Mouse (Mus musculus) embryo, embryonic 11.5 days (tissue): Measurements from ENCODE around the gene Rnase1.
"Not testable (repeated sequence)": the region's sequence is repeated elsewhere in the genome, so short reads cannot be mapped to it uniquely, and the experiment has no call there.

Experiments used
- DNase-seq: peaks from one replicate; pipeline ENCODE4 v3.0.0-alpha.2; 2012; ENCODE audit warnings: low read depth, low spot score

Gene Rnase1

DNA sequence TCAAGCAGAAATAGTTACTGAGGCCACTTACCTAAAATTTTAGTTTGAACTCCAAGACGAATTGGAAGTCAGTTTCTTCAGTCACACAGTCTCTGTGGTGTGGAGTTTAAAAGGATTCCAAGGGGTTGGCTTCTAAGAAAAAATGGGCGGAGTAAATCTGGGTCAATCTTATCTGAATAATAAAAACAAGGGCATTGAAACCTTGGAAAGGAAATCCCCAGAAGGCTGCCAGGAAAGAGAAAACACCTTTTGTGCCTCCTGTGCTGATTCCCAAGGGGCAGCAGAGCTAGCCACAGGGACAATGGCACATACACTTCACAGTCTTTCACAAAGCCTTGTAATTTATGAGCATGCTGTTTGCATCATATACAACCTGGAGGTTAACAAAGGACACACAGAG is at the start of gene Rnase1:
Rnase1 (minus strand) TSS at position 101 of the 400 bp plus-strand sequence.
- no peak for DNase-seq

DNA sequence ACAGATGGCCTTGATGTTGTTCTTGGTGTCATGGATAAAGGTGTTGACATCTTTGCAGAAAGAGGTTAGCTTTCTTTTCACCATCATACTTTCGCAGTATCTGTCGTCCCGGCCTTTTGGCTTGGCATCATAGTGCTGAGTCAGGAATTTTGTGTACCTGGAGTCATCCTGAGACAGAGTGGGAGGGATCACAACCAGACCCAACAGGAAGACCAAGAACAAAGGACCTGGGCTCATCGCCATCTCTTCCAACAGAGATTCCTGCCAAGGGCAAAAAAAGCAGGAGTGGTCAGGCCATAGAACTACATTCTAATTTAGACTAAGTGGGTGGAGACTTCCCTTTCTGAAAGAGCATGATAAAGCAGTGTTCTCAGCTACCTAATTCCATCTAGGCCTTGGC is 49.1 kb upstream of the Rnase1 start:
- DNase-seq, result no peak

DNA sequence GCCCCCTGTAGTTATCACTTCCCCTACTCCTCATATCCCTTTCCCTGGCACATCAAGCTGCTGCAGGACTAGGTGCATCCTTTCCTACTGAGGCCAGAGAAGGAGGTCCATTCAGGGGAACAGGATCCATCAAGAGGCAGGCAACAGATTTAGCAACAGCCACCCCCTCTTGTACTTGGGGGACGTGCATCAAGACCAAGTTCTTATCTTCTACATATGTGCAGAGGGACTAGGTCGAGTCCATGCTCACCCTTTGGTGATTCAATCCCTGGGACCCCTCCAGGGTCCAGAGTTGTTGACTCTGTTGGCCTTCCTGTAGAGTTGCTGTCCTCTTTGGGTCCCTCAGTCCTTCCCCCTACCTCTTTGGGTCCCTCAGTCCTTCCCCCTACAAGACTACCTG is 34.5 kb upstream of the Rnase1 start:
- not testable (repeated sequence) for DNase-seq

DNA sequence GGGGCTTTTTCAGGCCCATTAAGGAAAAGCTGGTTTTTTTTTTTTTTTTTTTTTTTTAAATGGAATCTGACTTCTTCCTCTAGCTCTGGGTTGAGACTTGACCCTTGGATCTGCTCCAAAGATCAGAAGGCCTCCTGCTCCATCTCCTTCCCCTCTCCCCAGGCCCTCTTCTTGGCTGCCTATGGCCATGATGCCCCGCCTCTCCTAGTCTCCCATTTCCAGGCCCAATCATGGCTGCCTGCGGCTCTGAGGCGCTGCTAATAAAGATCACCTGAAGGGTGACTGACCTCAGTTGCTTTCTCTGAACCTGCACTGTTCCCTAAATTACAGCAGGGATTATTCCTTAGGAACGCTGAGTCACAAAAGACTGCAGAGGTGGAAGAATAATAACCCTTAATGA is 27.3 kb upstream of the Rnase1 start:
- no peak for DNase-seq

DNA sequence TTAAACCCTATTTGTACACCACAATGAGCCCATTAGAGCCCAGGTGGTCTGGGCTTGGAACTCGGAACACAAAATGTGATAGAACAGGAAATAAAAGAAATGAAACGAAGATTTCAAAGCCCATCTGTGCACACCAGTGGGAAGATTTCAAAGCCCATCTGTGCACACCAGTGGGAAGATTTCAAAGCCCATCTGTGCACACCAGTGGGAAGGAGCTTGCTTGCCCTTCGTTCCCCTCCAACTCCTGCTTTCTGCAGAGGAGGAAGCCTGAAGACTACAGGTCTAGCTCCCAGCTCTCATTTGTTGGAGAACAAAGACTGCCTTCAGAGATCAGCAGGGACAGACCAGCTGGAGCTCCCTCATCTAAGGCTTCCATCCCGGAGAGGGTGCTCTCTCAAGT is 26.4 kb upstream of the Rnase1 start:
- not testable (repeated sequence) for DNase-seq

DNA sequence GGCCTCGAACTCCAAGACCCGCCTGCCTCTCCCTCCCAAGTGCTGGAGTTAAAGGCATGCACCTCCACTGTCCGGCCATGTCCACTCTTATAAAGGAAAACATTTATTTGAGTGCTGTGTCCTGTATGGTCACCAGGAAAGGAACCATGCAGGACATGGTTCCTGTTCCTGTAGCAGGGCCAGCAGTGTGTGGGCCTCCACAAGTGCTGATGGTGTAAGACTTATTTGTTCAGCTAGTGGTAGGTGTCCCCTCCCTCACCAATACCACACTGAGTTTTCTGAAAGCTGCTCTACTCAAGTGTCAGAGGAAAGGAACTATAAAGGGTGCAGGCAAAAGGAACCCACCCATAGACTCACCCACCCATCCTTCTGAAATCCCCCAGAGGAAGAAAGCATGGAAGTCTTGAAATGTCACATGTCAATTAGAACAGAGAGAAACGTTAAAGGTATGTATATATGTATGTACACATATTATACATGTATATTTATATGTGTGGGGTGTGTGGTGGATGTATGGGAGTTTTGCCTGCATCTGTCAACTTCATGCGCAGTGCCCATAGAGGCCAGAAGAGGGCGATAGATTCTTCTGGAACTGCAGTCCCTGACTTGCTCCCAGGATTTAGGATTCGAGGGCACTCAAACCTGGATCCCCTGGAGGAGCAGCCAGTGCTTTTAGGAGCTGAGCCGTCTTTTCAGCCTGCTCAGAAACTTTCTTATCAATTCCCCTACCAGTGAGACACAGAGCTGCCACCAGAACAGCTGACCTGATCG is 25.7 kb upstream of the Rnase1 start:
- not testable (repeated sequence) for DNase-seq

DNA sequence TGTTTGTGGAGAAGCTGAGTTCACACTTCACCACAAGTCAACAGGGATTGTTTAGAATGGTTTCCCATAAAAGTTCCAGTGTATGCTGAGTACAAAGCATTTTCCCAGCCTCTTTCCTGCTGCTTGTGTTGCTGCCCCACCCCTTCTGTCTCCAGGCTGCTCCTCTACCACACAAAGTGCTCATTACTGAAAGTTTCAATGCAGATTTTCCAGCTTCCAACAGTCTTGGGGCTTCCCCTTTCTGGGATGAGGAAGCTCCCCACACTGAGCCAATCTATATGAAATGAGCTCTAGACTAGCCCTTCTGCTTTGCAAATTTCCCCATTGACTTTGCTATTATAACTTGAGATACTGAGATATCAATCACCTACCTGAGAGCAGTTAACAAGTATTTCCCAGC is 19.5 kb upstream of the Rnase1 start:
- DNase-seq, result no peak

DNA sequence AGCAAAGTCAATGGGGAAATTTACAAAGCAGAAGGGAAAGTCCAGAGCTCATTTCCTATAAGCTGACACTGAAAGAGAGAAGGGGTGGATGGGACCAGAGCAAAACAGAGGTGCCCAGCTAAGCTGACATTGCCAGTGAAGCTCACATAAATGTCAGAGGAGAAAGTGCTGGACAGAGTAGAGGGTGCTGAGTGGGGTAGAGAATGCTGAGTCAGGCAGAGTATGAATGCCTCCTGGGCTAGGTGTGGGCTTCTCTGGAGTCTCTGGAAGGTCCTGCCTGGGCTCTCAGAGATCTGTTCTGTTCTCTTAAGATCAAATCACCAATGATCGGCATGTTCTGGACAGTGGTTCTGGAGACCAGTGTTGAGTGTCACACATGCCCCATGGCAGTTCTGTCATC is 18.9 kb upstream of the Rnase1 start:
- no peak for DNase-seq

DNA sequence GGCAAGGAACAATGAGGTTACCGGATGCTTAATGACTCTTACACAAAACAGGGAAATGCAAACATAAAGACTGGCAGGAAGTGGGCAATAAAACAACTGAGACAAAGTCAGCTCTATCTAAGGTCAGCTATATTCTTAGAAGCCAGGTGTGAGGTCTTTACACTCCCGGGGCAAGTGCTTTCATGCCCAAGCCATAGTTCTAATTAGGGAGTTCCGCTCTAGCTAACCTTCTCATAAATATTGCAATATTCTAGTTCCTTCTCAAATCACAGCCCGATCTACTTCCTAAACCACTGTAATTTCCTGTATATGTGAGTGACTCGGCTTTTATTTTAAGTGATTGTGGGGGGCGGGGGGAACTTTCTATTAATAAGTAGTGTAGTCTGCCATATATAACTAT is 16.7 kb upstream of the Rnase1 start:
- not testable (repeated sequence) for DNase-seq

DNA sequence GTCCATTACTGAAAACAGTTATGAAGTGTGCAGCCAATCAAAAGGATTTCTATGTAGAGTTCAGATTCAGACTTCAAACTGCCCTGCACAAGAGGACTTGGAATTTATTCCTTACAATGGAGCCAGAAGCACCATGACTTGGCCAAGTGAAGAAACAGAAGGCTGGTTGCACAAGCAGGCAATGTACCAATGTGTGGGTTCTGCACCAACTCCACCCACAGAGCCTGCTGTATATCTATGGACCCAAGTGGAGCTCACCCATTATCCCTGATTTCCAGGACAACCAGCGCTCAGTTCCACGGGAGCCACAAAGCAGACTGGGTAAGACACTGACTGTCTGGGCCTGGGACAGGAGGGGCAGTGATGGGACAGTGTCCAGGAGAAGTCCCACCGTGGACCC is 15.4 kb upstream of the Rnase1 start, which contains the start of gene Rnase2b:
Rnase2b (plus strand) TSS at position 285 of the 400 bp plus-strand sequence.
- not testable (repeated sequence) for DNase-seq

DNA sequence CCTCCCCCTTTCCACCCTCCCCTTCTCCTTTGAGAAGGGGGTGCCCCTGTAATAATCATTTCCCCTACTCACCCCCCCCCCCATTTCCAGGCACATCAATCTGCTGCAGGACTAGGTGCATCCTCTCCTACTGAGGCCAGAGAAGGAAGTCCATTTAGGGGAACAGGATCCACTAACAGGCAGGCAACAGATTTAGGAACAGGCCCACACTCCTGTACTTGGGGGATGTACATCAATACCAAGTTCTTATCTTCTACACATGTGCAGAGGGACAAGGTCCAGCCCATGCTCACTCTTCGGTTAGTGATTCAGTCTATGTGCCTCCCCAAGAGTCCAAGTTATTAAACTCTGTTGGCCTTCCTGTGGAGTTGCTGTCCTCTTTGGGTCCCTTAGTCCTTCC is 10.5 kb upstream of the Rnase1 start:
- DNase-seq, result no peak

DNA sequence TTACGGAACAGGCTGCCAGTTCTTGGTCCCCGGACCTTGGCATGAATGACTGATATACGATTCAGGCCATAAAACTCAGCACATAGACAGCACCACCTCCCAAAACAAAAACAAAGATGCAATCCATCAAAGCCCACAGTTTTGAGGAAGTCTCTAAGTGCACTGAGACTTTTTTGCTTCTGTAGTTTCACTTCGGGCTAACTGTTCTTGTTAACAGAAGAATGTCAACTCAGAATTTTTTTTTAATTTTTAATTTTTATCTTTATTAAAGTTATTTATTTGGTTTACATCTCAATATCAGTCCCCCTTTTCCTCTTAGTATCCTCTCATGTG is 10.1 kb upstream of the Rnase1 start:
- DNase-seq, result no peak

DNA sequence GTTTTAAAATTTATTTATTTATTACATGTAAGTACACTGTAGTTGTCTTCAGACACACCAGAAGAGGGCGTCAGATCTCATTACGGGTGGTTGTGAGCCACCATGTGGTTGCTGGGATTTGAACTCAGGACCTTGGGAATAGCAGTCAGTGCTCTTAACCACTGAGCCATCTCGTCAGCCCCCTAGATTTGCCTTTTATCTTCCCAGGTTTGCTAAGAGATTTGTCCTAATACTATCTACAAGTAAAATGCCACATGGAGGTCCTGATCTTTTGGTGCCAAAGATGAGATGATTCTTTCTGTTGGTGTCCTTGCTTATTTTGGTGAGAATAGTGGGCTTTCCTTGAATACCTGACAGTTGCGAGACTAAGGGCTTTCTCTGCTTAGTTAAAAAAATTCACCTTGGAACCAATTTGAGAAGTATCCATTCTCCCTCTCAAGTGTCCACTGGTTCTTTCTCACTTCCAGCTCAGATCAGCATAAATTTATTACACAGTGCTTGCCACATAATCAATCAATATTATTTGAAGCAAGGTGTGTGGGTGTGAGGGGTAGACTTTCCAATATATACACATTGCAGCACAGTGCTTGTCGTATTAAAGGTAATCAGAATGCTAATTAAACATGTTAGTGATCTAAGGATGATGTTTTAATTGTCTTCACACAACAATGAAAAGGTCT is 9.6 kb upstream of the Rnase1 start:
- DNase-seq, result no peak

DNA sequence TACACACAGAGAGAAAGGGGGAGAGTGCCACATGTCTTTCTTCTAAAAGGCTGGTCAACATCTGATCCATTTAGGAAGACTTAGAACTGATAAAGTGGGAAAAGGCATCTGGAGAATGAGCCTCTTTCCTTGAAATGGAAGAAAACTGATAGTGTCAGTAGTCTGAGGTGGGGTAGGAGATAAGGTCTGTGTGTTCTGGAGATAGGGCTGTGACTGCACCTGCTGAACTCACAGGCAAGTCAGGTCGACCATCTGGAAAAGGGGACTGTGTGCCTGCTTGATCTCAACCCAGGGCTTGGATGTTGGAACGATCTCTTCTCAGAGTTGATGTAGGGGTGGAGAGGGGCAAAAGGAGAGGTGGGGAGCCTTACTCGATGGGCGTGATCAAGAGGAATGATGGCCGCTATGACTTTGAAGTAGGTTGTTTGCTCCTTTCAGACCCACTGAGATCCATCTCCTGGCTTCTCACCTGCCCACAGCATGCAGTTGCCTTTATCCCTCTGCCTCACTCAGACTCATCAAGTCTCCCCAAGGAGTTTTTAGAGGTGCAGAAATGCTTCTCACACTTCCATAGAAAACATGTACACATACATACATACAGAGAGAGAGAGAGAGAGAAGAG is 5.8 kb upstream of the Rnase1 start:
- no peak for DNase-seq

DNA sequence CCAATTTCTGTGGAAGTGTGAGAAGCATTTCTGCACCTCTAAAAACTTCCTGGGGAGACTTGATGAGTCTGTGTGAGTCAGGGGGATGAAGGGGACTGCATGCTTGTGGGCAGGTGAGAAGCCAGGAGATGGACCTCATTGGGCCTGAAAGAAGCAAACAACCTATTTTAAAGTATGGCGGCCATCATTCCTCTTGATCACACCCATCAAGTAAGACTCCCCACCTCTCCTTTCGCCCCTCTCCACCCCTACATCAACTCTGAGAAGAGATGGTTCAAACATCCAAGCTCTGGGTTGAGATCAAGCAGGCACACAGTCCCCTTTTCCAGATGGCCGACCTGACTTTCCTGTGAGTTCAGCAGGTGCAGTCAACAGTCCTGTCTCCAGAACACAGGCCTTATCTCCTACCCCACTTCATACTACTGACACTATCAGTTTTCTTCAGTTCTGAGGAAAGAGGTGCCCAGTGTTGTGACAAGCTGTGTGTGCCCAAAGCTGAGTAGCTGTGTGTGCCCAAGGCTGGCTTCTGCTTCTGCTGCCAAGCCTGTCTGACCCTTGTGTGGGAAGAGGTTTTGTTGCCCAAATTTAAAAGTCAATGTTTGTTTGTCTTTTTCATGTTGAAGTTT is 3.7 kb upstream of the Rnase1 start:
- no peak for DNase-seq

DNA sequence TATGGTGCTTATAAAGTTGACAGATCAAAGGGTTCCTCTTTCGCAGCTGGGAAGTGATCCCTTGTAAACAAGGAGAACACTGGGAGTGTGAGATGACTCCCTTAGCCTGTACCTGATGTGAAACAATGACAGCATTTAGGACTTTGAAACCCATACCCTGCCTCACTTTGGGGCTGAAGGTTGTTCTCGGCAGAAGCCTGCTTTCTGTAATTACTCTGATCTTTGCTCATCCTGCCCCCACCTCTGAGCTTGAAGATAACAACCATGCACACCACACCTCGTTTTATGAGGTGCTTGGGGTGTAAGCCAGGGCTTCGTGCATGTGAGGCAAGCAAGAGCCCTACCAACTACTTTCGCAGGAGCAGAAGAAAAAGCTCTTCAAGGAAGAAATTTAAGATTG is 2.6 kb upstream of the Rnase1 start:
- DNase-seq, result no peak

DNA sequence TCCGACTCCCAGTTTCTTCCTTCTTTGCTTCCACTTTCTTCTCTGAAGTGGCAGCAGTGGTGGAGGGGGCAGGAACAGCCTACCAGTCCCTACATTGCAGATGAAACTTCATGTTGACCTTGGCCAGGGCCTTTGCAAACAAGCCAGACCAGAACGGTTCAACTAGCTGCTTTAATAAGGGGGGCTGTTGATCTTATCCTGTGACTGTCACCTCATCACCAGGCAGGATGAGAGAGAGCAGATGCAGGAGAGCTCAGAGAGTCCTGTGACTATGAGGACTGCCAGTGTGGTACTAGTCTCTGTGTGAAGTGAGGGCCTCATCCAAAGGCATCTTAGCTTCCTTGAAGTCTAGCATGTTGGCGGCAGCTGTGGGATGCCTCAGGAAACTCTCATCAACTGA is 1.4 kb upstream of the Rnase1 start:
- no peak for DNase-seq

DNA sequence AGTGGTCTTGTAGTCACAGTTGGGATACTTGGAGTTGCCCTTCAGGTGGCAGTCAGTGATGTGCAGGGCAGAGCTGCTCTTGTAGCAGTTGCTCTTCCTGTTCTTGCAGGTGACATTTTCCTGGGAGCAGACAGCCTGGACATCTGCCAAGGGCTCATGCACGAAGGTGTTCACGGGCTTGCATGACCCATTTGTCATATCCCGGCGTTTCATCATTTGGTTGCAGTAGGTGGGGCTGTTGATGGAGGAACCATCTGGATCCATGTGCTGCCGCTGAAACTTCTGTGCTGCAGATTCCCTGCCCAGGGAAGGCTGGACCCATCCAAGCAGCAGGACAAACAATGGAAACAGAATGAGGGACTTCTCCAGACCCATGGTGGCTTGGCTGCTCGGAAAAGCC is 1.1 kb downstream of the Rnase1 start:
- no peak for DNase-seq

DNA sequence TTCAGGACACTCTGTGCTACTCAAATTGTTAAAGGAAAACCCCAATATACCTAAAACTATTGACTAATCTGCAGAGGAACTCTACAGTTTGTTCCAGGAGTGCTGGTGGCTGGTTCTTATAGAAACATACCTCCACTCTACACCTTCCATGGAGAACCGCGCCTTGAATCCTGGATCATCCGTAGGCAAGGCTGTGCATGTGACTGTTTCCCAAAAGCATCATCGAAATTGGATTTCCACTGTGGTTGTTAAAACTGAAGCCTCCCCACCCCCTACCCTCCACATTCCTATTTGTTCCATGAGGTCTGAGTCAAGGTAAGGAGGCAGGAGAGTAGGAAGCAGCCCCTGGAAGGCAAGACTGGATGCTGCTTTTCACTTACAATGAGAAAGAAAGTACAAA is 2.1 kb downstream of the Rnase1 start:
- DNase-seq, result no peak

DNA sequence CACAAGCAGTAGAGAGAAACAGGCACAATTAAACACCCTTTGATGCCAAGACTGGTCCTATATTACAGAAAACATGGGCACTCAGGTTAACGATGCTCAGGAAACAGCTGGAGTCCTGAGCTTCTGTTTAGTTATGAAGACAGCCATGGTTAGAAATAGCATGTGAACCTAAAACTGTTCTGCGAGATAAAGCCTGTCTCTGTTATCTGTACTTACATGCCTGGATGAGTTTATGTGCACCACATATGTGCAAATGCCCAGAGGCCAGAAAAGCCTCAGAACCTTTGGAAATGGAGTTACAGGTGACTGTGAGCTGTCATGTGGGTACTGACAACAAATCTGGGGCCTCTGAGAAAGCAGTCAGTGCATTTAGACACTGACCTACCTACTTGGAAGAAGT is 2.6 kb downstream of the Rnase1 start:
- DNase-seq, result no peak

DNA sequence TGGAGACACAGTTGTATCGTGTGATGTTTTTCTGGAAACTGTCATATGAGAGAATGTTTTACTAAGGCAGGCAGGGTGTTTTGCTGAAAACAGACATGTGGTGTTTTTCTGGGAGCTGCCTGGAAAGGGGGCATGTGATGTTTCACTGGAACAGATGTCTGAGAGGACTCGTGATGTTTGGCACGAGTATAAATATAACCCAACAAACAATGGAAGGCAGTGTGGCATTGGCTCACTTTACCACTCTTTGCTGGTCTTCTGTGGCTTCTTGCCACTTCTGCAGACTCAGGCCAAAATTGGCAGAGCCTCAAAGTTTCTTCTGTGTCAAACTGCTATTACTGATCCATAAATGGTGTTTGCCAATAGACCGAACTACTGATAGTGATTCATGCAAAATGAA is 3.3 kb downstream of the Rnase1 start:
- no peak for DNase-seq

DNA sequence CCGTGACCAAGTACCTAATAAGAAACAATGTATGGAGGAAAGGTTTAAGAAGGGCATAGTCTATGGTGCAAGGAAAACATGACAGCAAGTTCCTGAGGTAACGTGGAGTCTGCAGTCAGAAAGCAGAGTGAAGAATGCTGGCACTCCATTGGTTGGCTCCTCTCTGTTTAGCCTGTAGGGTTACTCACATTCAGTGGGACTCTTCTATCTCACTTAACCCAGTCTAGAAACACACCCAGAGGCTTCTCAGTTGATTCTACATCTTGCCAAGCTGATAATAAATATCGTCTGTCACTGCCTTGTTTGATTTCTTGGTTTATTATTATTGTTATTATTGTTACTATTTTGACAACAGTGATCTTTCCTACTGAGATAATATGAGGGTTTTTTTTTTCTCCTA is 4.0 kb downstream of the Rnase1 start:
- DNase-seq, result no peak

DNA sequence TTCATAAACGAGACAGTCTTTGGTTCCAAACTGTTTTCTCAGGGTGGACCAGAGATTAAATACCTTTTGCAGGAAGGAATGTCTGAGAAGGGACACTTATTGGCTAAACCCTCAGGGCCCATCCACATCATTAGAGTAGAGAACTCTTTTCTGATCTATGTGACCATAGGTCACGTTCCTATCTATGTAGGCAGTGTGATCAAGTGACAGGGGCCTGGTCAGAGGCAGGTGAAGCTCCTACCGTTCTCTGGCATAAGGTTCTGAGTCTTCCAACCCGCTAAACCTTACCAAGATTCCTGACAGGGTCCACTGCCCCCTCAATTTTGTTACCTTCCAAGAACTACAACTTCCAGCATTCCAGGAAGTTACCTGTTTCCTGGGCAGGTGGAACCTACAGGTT is 4.5 kb downstream of the Rnase1 start:
- DNase-seq, result no peak
